In genomic region chr5:39733750-39734443, GRCm38 (mm10) we compare ENCODE assay signal across 20 mouse cellular contexts. TPM values are rescaled to one million over a fixed set of nuclear protein-coding genes. Genes with fewer than 3 reads are reported as not detected.
DNase-seq lines count a peak whose midpoint lies in the region; ATAC-seq lines count a peak whose summit lies in the region.
"Had no signal": no experiment of that assay in that cellular context is flagged by ENCODE, and none has a peak within 500 bp of the region (broad histone marks: within the 10 kb centered on the region; RNA-seq: fewer than 3 reads in every experiment).

No protein-coding gene starts in this region.

- H3K27ac ChIP-seq in intestine, embryonic 15.5 days: no peak overlapping the region
- no peak overlapping the region for H3K27ac ChIP-seq in forebrain, embryonic 14.5 days (ENCODE audit: low read depth, low read length)
- H3K27ac ChIP-seq: embryonic facial prominence, embryonic 13.5 days; forebrain, embryonic 12.5 days; gastrocnemius, adult 2 months; heart, adult 2 months; hindbrain, embryonic 15.5 days had no signal

- H3K9ac ChIP-seq in intestine, embryonic 15.5 days: no peak overlapping the region
- no peak overlapping the region for H3K9ac ChIP-seq in forebrain, embryonic 14.5 days (ENCODE audit: low read length)
- H3K9ac ChIP-seq: embryonic facial prominence, embryonic 13.5 days; forebrain, embryonic 12.5 days; forebrain, postnatal 0 days; hindbrain, embryonic 15.5 days had no signal

- H3K9me3 ChIP-seq in intestine, embryonic 15.5 days: no peaks in the 10 kb centered on the region
- H3K9me3 ChIP-seq in forebrain, embryonic 14.5 days (replicated peaks; ENCODE audit: control insufficient read depth, low read length): no peaks in the 10 kb centered on the region
- H3K9me3 ChIP-seq: embryonic facial prominence, embryonic 13.5 days; forebrain, embryonic 12.5 days; G1E; hindbrain, embryonic 15.5 days had no signal

- H3K4me1 ChIP-seq in intestine, embryonic 15.5 days (replicated peaks): no peaks in the 10 kb centered on the region
- H3K4me1 ChIP-seq in forebrain, embryonic 14.5 days (ENCODE audit: control insufficient read depth, insufficient read depth, low read length): no peaks in the 10 kb centered on the region
- H3K4me1 ChIP-seq: embryonic facial prominence, embryonic 13.5 days; forebrain, embryonic 12.5 days; hindbrain, embryonic 15.5 days had no signal

- H3K4me2 ChIP-seq in intestine, embryonic 15.5 days (replicated peaks): no peak overlapping the region
- no peak overlapping the region for H3K4me2 ChIP-seq in forebrain, embryonic 14.5 days (ENCODE audit: low read length)
- H3K4me2 ChIP-seq: embryonic facial prominence, embryonic 13.5 days; forebrain, embryonic 12.5 days; heart, embryonic 11.5 days; hindbrain, embryonic 15.5 days had no signal

- no peaks in the 10 kb centered on the region for H3K27me3 ChIP-seq in intestine, embryonic 15.5 days (replicated peaks)
- H3K27me3 ChIP-seq in forebrain, embryonic 14.5 days (replicated peaks; ENCODE audit: control insufficient read depth, insufficient read depth, low read length): no peaks in the 10 kb centered on the region
- H3K27me3 ChIP-seq: embryonic facial prominence, embryonic 13.5 days; forebrain, embryonic 12.5 days; hindbrain, embryonic 15.5 days had no signal

- WGBS in intestine, embryonic 15.5 days: 67% methylated on average over 1 of the region's 1 CpGs
- WGBS in forebrain, embryonic 14.5 days: 79% methylated on average over 1 of the region's 1 CpGs

- no peaks in the 10 kb centered on the region for H3K36me3 ChIP-seq in intestine, embryonic 15.5 days
- H3K36me3 ChIP-seq in forebrain, embryonic 14.5 days (ENCODE audit: control insufficient read depth, insufficient read depth, low read length): no peaks in the 10 kb centered on the region
- H3K36me3 ChIP-seq: embryonic facial prominence, embryonic 13.5 days; forebrain, embryonic 12.5 days; G1E; hindbrain, embryonic 15.5 days had no signal

- no peak for DNase-seq in T-cell, adult 2 months (ENCODE audit: low spot score)
- DNase-seq in forebrain, embryonic 14.5 days (ENCODE audit: low spot score): no peak
- no peak for DNase-seq in liver
- DNase-seq: adrenal gland, postnatal 14 days; cerebellum, adult 11-12 months; cerebellum, adult 9-10 months; cerebellum, postnatal 25 days; forebrain, postnatal 0 days; gastrocnemius, adult 2 months; gastrocnemius, postnatal 25 days; heart, adult 2 months had no signal

- peak; percentile 58 for ATAC-seq in common myeloid progenitor, adult 5-6 weeks (replicated peaks; ENCODE audit: low read depth, poor library complexity, severe bottlenecking)
- ATAC-seq in intestine, embryonic 15.5 days: peak; percentile 79
- peak; percentile 50 for ATAC-seq in megakaryocyte progenitor cell, adult 5-6 weeks (replicated peaks; ENCODE audit: poor library complexity)
- no peak for ATAC-seq in forebrain, embryonic 14.5 days
- ATAC-seq: activated CD4-positive, CD25-positive, alpha-beta regulatory T cell, adult 4 months; forebrain, postnatal 0 days had no signal

- H3K4me3 ChIP-seq in intestine, embryonic 15.5 days (replicated peaks): no peak overlapping the region
- no peak overlapping the region for H3K4me3 ChIP-seq in forebrain, embryonic 14.5 days (ENCODE audit: low read depth, low read length)
- H3K4me3 ChIP-seq: embryonic facial prominence, embryonic 13.5 days; forebrain, embryonic 12.5 days; gastrocnemius, adult 2 months; heart, adult 2 months; hindbrain, embryonic 15.5 days had no signal

RNA-seq across cellular contexts. Expression of gene Hs3st1, which starts 21.4 kb away (rescaled TPM):
- 1.2 and 1.5 TPM in 2 replicates for total RNA-seq in common myeloid progenitor, adult 5-6 weeks (2017)
- 9.8 and 10.5 TPM in 2 replicates for polyA plus RNA-seq in intestine, embryonic 15.5 days (2015; fragmentation: Nextera tagmentation; extraction: Ambion mirVana)
- total RNA-seq in megakaryocyte progenitor cell, adult 5-6 weeks (2015): not detected in 2 replicates
- total RNA-seq in megakaryocyte progenitor cell, adult 5-6 weeks (2017): 0.42 TPM in 1 of 2 replicates, not detected in the other
- polyA plus RNA-seq in forebrain, embryonic 14.5 days (2014; fragmentation: Nextera tagmentation; extraction: Ambion mirVana): 51.3 and 59.6 TPM in 2 replicates
- polyA plus RNA-seq: G1E had no signal
